Mouse (Mus musculus): ENCODE data around the gene Samd14. TPM values are rescaled to one million over a fixed set of nuclear protein-coding genes. Genes with fewer than 3 reads are reported as not detected.

Samd14 gene
- total RNA-seq, 2 experiments from 2014 or later = 30.8 to 89.1 TPM

DNA sequence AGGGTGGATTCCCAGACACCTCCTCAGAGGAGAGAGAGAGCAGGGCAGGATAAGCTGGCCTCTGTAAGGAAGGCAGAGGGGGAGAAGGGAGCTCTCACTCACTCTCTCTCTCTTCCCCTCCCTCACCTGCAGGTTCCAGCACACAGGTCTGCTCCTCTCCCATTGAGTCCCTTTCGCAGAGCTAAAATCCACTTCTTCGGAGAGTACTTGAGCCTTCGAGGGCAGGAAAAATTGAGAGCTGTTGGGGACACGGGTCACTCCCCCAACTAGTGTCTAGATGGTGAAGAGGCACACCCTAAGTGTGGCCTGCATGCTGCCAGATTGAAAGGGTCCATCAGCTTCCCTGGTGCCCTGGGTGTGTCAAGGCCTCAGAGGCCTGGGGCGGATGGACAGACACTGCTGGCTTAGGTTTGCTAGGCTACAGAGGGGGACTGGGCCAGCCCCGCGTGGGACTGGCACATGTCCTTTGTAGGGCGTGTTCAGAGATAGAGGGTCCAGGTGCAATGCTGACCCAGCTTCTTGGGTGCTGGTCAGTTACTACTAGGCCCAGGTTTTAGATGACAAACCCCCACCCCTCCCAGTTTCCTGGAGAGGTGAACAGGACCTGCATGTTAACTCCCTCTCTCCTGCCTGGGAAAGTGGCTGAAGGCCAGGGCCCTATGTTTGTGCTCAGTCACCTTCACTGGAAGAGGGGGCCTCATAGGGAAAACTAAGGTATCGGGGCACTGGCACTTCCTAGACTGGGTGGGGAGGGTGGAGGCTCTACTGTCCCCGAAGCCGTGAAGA, 15.7 kb downstream of the Samd14 start:
- no peak for ATAC-seq (replicated peaks; ENCODE audit: low FRiP score, low TSS enrichment, poor library complexity, severe bottlenecking)

DNA sequence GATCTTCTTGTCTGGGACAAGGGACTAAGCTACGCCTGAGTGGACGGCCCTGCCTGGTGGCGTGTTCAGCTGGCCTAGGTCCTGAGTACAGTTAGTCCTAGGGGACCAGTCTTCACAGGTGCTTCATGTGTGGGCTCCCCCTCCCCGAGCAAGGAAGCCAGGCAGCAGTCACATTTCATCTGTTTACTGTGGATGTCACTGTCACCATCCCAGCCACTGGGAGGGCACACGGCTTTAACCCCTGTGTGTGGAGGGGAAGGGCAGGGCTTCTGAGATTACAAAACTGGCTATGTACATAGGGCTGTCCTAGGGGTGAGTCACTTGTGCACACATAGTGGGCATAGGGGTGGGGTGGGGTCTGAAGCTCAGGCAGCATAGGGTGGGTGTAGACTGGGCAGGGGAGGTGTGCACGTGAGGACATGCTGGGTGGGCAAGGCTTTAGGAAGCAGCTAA, 16.4 kb downstream of the Samd14 start:
- ATAC-seq (replicated peaks; ENCODE audit: low FRiP score, low TSS enrichment, poor library complexity, severe bottlenecking) = no peak

DNA sequence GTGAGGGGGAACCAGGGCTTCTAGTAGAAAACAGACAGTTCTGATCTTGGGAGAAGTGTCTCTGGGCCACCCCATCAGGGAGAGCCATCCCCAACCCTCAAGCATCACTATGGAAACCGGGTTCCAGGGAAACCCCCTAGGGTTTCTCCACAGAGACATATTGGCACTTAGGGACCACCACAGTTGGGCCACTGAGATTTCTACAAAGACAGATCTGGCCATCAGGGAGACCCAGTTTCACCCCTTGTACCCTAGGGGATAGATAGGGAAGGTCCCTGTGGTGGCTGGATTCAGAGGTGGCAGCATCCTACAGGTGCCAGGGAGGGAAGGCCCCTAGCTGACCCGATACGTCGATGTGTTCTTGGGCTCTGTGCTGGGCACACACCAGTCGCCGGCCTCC, 17.2 kb downstream of the Samd14 start:
- ATAC-seq (replicated peaks; ENCODE audit: low FRiP score, low TSS enrichment, poor library complexity, severe bottlenecking) = no peak

DNA sequence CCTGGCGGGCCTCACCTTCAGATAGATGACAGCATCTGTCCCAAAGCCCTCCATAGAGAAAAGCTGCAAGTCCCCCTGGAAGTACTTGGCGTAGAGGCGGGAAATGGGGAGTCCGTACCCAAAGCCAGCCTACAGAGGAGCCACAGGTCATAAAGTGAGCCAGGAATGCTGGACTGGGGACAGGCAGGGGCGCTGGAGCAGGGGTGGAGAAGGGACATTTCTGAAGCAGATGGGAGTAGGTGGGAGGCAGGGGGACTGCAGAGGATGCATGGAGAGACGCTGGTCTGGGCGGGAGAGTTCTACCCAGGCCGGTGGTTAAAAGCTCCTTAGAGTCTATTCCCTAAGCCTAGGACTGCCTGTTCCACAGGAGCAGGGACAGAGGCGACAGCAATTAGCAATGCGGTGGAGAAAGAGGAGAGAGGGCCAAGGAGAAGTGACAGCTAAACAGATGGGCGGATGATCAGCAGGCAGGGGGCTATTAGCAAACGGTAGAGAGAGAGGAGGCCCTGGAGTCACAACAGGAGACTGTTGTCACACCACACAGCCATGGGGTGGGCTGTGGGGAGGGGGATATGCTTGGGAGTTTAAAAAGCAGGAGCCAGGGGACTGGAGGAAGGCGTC, 18.3 kb downstream of the Samd14 start:
- ATAC-seq (replicated peaks; ENCODE audit: low FRiP score, low TSS enrichment, poor library complexity, severe bottlenecking) = no peak

DNA sequence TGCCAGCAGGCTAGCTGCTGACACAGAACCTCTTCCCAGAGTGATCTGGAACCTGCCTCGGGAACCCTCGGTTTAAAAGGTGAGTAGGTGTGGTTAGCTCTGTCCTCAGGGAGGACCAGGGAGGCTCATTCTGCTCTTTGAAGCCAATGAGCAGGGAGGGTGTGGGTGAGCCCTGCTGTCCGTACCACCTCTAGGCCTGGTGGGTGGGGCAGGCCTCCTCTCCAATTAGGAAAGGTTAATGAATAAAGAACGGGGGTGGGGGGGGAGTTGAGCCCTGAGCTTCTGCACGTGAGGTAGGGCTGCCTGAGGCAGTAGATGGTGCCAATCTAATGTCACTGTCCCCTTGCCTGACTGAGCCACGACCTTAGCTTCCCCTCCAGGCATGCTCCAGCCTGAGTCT, 23.3 kb downstream of the Samd14 start:
- no peak for ATAC-seq (replicated peaks; ENCODE audit: low FRiP score, low TSS enrichment, poor library complexity, severe bottlenecking)

DNA sequence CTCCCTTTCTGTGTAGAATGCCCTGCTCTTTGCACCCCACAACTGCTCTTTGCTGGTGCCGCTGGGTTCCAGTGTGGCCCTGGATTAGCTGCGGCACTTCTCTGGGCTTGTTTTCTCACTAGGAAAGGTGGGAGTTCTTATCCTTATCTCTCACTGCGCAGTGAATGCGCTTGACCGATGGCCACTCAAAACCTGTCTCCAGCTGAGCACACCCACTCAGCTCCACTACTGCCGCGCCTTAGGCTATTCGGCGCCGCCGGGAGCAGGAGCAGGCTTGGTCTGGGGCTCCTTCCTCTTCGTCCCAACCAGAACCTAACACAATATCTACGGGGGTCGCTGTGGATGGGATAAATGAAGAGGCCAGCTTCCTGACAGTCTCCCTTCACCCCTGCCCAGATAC, 23.9 kb downstream of the Samd14 start:
- ATAC-seq (replicated peaks; ENCODE audit: low FRiP score, low TSS enrichment, poor library complexity, severe bottlenecking) = no peak

DNA sequence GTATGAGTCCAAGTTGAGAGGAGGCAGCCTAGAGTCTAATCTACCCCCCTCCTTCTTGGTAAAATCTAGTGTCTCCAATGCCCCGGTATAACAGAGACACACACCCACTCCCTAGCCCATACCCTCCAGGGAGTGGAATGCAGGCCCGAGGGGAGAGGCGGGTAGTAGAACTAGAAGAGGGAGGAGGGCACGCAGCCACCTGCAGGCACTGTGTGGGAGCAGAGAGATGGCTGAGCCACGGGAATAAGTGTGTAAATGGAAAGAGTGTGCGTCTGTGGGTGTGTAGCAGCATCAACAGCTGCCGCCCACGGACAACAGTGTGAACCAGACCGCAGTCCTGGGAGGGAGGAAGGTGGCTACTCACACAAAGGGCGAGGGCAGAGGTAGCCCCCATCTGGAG, 25.2 kb downstream of the Samd14 start:
- no peak for ATAC-seq (replicated peaks; ENCODE audit: low FRiP score, low TSS enrichment, poor library complexity, severe bottlenecking)

DNA sequence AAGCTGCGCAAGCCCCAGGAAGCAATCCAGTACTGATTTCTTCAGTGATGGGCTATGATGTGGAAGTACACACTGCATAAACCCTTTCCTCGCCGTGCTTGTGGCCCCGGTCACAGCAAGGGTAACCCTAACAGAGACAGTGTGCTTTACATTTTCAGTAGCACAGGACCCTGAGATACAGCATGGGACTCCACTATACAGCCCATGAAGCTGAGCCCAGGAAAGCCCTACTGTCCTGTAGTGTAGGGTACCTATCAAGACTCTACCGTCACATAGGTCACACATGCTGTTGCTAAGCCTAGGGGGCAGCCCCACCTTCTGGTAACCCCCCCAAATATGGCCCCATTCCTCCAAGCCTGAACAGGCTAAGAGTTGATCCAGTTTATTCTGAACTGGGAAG, 26.8 kb downstream of the Samd14 start:
- no peak for ATAC-seq (replicated peaks; ENCODE audit: low FRiP score, low TSS enrichment, poor library complexity, severe bottlenecking)

DNA sequence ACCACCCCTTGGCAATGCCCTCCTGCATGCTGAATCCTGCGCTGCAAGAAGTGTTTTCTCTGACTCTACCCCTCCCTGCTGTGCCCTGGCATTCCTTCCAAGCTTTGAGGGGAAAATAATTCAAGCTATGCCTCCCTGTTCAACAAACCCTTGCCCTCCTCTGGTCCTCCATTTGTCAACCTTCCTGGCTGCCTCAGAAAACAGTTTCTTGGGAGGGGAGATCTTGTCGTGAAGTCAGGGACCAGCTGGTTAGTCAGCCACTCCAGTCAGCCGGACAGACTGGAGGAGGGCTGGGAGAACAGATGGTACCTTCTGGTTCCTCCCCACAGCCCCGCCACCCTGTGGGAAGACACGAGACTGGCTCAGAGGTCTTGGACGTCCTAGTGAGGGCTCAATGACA, 27.6 kb downstream of the Samd14 start:
- ATAC-seq (replicated peaks; ENCODE audit: low FRiP score, low TSS enrichment, poor library complexity, severe bottlenecking) = no peak

DNA sequence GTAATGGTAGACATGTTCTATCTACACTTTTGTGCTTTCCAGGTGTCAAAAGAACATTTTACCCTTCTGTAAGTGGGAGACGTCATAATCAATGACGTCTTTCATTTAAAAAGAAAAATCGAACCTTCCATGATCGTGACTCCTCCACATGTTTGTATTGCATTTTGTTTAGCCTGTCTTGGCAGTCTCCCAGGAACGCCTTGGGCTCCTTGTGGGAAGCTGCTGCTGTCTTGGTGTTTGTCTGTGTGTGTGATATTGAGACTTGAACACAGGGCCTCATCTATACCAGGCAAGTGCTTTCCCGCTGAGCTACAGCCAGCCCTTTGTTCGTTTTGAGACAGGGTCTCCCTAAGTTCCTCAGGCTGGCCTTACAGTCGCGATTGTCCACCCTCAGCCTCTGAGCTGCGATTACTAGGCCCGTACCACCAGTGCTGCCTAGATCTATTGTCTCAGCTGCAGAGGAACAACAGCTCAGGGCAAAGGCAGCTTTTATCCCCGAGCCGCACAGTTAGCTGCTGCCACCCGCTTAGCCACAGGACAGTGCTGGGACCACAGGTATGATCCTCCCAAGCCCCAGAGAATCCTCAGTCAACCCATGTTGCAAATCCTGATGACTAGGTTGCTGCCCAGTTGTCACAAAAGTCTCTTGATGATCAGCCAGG, 28.6 kb downstream of the Samd14 start:
- no peak for ATAC-seq (replicated peaks; ENCODE audit: low FRiP score, low TSS enrichment, poor library complexity, severe bottlenecking)

DNA sequence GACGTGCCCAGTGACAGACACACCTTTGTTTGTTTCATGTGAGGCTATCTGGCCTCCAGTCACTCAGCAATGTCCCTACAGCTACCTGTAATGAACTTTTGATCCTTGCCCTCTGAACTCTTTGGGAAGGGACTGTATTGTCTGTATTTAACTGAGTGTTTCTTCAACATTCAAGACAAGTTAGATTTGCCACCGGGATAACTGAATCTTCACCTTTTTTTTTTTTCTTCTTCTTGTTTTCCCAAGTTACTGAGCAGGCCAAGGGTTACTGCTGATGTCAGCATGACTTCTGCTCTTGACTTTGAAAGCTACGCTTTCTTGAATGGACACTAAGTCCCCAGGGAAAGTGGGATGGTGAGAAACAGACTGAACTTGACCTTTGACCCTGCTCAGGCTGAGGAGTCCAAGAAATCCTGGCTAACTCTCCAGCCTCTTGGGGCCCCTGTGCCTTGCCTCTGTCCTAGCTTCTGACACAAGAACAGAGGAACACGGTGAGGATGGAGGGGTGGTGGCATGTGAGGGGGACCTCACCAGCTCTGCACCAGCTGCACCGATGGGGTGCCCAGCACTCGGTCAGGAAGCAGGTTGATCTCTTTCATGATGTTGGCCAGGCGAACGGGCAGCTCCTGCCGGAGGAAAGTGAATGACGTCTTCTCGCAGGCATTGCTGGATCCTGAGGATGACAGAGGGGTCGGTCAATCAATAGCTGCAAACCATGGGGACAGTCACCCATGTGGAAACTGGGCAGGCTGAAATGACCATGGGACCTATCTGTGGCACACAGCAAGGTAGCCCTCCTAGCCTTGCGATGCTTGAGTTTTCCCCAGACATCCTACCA, 29.4 kb downstream of the Samd14 start:
- ATAC-seq (replicated peaks; ENCODE audit: low FRiP score, low TSS enrichment, poor library complexity, severe bottlenecking) = no peak

DNA sequence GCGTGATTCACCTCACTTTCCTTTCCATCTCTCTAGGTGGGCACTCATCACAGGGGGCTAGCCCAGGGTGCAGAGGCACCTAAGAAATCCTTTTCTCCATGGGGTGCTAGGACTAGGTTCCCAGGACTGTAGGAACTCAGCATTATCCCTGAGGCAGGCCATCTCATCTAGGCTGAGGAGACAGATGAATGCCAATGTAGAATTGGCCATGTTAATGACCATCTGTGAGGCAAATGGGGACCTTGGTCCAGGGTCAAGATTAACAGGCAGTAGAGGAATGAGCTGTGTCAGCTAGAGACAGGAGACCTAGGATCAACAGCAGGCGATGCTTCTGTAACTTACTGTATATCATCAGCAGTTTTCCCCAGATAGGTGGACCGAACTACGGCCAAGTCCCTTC, 30.1 kb downstream of the Samd14 start:
- no peak for ATAC-seq (replicated peaks; ENCODE audit: low FRiP score, low TSS enrichment, poor library complexity, severe bottlenecking)

DNA sequence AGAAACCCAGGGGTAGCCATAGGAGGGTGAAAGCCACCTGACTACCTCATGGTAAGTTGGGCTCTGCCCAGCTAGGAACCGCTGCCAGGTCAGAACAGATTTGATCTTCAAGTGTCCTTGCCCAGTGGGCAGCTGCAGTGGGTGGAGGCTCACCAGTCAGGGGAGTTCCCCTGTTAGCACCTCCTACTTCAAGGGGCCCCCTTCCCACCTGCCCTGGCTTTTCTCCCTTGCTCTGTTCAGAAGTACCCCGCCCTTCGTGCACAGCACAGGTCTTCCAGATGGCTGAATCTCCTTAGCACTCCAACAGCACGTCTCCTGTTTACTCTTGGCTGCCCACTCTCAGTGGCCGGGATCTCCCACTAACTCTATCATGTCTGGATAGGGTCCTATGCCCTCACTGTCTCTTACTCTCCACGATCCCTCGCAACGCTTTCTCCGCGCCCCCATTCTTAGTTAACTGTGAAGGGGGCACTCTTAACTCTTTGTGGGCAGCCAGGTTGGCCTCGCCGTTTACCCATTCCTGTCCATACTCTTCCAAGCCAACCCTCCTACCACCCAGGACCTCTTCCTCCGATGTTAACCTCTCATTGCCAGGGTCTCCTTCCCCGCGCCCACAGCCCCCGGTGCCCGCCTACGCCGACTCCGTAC, 30.9 kb downstream of the Samd14 start:
- ATAC-seq (replicated peaks; ENCODE audit: low FRiP score, low TSS enrichment, poor library complexity, severe bottlenecking) = peak; percentile 29

DNA sequence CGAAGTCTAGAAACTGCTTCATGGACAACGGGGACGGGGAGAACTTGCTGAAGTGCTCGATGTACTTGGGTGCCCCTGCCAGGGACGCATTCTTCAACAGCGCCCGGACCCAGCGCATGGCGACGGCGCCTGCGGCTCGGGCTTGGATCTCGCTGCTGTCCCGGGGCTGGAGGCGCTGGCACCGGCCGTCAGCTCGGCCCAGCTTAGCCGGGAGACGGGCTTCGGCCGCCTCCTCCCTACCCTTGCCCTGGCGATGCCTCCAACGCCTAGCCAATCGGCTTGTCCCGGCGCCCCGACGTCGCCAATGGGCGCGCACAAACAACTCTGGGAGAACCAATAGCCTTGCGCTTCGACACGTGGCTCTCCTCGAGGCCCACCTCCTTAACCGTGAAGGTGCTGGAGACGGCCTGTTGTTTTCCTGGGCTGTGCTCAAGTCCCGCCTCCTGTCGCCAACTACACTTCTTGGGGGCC, 31.5 kb downstream of the Samd14 start, which contains the start of gene Pdk2:
Gene Pdk2, minus strand, starts transcription at position 216 of the 471 bp plus-strand sequence.
- peak; percentile 95 for ATAC-seq (replicated peaks; ENCODE audit: low FRiP score, low TSS enrichment, poor library complexity, severe bottlenecking)

DNA sequence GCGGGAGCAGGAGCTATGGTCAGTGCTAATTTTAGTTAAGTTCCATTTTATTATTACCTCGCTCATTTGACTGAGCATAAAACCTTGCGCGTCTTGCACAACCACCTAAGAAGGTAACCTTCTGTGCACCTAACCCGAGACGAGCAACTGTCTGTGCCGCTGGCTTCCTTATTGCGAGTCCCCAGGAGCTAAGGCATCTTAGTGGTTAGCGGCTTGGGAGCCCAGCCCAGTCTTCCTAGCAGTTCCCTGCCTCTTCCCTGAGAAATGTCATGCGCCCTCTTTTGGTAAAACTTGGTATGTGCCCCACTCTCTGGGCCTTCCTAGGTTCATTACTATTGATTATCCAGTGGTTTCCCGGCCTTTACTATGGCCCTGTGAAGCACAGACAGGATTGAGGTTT, 32.4 kb downstream of the Samd14 start:
- ATAC-seq (replicated peaks; ENCODE audit: low FRiP score, low TSS enrichment, poor library complexity, severe bottlenecking) = peak; percentile 54

DNA sequence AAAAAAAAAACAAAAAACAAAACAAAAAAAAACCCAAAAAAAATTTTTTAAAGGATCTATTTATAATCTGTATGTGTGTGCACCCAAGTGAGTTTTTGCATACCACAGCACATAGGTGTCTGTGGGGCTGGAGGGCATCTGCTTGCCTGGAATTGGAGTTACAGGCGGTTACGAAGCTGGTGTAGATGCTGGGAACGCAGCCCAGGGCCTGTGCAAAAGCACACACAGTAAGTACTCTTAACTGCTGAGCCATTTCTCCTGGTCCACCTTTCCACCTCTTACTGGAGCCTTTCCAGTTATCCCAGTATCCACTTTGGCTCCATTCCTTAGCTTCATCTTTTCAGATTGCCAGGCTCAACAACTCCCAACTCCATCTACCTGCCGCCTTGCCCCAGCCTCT, 33.4 kb downstream of the Samd14 start:
- ATAC-seq (replicated peaks; ENCODE audit: low FRiP score, low TSS enrichment, poor library complexity, severe bottlenecking) = no peak

DNA sequence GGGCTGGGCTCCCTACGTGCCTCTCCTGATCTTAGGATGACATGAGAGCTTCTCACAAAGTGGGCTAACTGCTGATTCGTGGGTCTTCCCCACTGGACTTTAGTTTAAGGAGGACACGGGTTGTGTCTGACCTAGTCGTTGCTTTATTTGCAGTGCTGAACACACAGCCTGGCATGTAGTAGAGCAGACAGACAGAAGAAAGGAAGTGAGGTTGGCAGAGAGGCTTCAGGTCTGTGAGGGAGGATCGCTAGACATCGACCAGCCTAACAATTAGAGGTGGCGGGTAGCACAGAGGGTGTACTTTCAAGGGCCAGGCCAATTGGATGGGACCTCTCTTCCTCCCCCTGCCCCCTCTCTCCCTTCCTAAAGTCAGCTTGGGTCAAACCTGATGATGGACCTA, 33.9 kb downstream of the Samd14 start:
- ATAC-seq (replicated peaks; ENCODE audit: low FRiP score, low TSS enrichment, poor library complexity, severe bottlenecking) = no peak

DNA sequence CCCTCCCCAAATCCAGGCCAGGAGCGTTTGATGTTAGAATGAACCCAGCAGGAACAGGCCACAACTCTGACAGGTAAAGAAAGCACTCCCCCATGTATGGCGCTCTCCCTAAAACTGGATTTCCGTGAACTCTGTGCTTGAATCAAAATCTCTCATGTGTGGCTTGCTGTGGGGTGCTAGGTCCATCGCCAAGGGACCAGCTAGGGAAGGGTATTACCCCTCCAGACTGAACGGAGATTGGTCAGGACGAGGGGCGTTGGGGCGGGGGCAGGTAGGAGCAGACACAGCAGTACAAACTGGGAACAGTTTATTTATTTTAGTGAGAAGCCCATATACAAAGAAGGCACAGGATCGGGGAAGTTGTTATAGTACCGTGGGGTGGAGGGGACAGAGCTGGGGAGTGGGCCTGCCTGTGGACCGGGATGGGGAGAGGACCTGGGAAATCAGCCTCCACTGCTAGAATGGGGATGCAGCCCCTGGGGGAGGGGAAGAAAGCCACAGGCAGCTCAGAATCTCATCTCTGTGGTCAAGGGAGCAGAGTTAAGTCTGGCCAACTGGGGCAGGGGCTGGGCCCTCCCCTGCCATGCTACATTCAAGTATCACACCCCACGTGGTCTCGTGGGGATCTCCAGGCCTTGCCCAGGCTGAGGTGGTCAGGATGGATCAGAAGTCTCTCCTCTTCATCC, 34.6 kb downstream of the Samd14 start:
- ATAC-seq (replicated peaks; ENCODE audit: low FRiP score, low TSS enrichment, poor library complexity, severe bottlenecking) = no peak

All from megakaryocyte-erythroid progenitor cell, adult 5-6 weeks (primary cell).